Mouse (Mus musculus) stomach, embryonic 15.5 days (tissue): Measurements from ENCODE around the gene St3gal3. TPM values are rescaled to one million over a fixed set of nuclear protein-coding genes. Genes with fewer than 3 reads are reported as not detected.

ENCODE experiments used
- ATAC-seq: fragments of 200-750 bp; cut with Nextera tagmentation; 2 replicates; pipeline ENCODE4 v1.8.0; 2017; ENCODE audit warnings: low read depth, moderate number of reproducible peaks, moderate TSS enrichment; ENCODE audit not compliant: insufficient read depth, low FRiP score
- H3K27ac ChIP-seq: fragments of 300-500 bp; sonication (generic); 2 replicates; pipeline ENCODE4 v1.5.1; 2015; ENCODE audit warnings: mild to moderate bottlenecking, inconsistent platforms
- H3K27me3 ChIP-seq: fragments of 300-500 bp; sonication (generic); replicated peaks from 2 replicates; pipeline ENCODE4 v1.6.1; 2015; ENCODE audit warnings: inconsistent platforms
- H3K36me3 ChIP-seq: fragments of 300-500 bp; sonication (generic); 2 replicates; pipeline ENCODE4 v1.6.1; 2015; ENCODE audit warnings: inconsistent platforms
- H3K4me1 ChIP-seq: fragments of 300-500 bp; sonication (generic); 2 replicates; pipeline ENCODE4 v1.6.1; 2015; ENCODE audit warnings: inconsistent platforms
- H3K4me2 ChIP-seq: fragments of 300-500 bp; sonication (generic); 2 replicates; pipeline ENCODE4 v1.6.1; 2015; ENCODE audit warnings: mild to moderate bottlenecking, inconsistent platforms
- H3K4me3 ChIP-seq: fragments of 300-500 bp; sonication (generic); replicated peaks from 2 replicates; pipeline ENCODE4 v1.5.1; 2015; ENCODE audit warnings: inconsistent platforms
- H3K9ac ChIP-seq: fragments of 300-500 bp; sonication (generic); 2 replicates; pipeline ENCODE4 v1.6.1; 2015; ENCODE audit warnings: inconsistent platforms
- H3K9me3 ChIP-seq: fragments of 300-500 bp; sonication (generic); 2 replicates; pipeline ENCODE4 v1.6.1; 2016; ENCODE audit warnings: inconsistent platforms
- WGBS: fragments of 180-500 bp; shearing (Covaris S2); methylation state at CpG from one replicate; pipeline ENCODE4 v1.1.7; 2015; 5-methylcytosine and 5-hydroxymethylcytosine counted together
- polyA plus RNA-seq: library from polyadenylated mRNA; unstranded; fragments of >200 nt; fragmentation: Nextera tagmentation; extraction: Ambion mirVana; gene quantifications from 2 replicates; pipeline ENCODE4 v1.2.1, GENCODE M21; 2015

The St3gal3 gene
- polyA plus RNA-seq, 1 experiment from 2014 or later: 6.4 TPM

- Histone ChIP-seq H3K4me1 (peaks cover 36% of the 10 kb centered on the region), H3K36me3 (peaks cover 23% of the 10 kb centered on the region; the same call in 1 of the 2 replicates), H3K27ac (no peak overlapping the region), H3K4me2 (no peak overlapping the region), H3K9me3 (no peaks in the 10 kb centered on the region), H3K9ac (no peak overlapping the region), H3K4me3 (no peak overlapping the region), H3K27me3 (no peaks in the 10 kb centered on the region)
- ATAC-seq: no peak
- 94% methylated on average over 10 of the region's 10 CpGs for WGBS
These were observed 249.6 kb downstream of the St3gal3 start for GRCm38 (mm10) chr4:117885093-117885492.

GRCm38 (mm10) chr4:117884146-117884545 is 250.6 kb downstream of the St3gal3 start:
- Histone ChIP-seq H3K4me3 (no peak overlapping the region), H3K27ac (no peak overlapping the region)
- 83% methylated on average over 1 of the region's 1 CpGs for WGBS

GRCm38 (mm10) chr4:117882701-117883691 is 251.7 kb downstream of the St3gal3 start, which contains the start of gene B4galt2:
Gene B4galt2, minus strand, starts transcription at chr4:117883487.
- peaks cover 36% of the 10 kb centered on the region for H3K4me1 ChIP-seq
- no peaks in the 10 kb centered on the region for H3K9me3 ChIP-seq
- WGBS: 2% methylated on average over 50 of the region's 103 CpGs
- no peaks in the 10 kb centered on the region for H3K27me3 ChIP-seq
- H3K4me3 ChIP-seq: peak within 1 kb of the TSS; percentile 78
- peak within 1 kb of the TSS; percentile 91 for H3K4me2 ChIP-seq
- peak; percentile 37; the same call in 1 of the 2 replicates for ATAC-seq
- peak within 1 kb of the TSS; percentile 74 for H3K9ac ChIP-seq
- H3K27ac ChIP-seq: peak within 1 kb of the TSS; percentile 48
- H3K36me3 ChIP-seq: 0 out of 2 replicates have a peak, but pooled peaks cover 17% of the 10 kb centered on the region

More at GRCm38 (mm10) chr4:117884146-117884545, 250.6 kb downstream of the St3gal3 start:
- peak overlapping the region; percentile 91 for H3K4me2 ChIP-seq
- ATAC-seq: no peak
- H3K36me3 ChIP-seq: 0 out of 2 replicates have a peak, but pooled peaks cover 19% of the 10 kb centered on the region
- H3K9me3 ChIP-seq: no peaks in the 10 kb centered on the region
- H3K9ac ChIP-seq: no peak overlapping the region
- peaks cover 36% of the 10 kb centered on the region for H3K4me1 ChIP-seq
- no peaks in the 10 kb centered on the region for H3K27me3 ChIP-seq

Other genes starting within 250 kb of the St3gal3 start
- 214 and 232 TPM in 2 replicates for gene Atp6v0b, start 247.6 kb downstream of the St3gal3 start, polyA plus RNA-seq
- 16.6 and 16.7 TPM in 2 replicates for gene Dph2, start 242.9 kb downstream of the St3gal3 start, polyA plus RNA-seq
- 37.5 and 42.9 TPM in 2 replicates for gene Ipo13, start 219.9 kb downstream of the St3gal3 start, polyA plus RNA-seq
- gene Artn, start 205.2 kb downstream of the St3gal3 start, polyA plus RNA-seq: 6.9 and 7.0 TPM in 2 replicates
- 30.8 and 35.3 TPM in 2 replicates for gene Kdm4a, start 45.1 kb upstream of the St3gal3 start, polyA plus RNA-seq
- gene Ptprf, start 156.5 kb upstream of the St3gal3 start, polyA plus RNA-seq: 79.2 and 85.6 TPM in 2 replicates